Mouse (Mus musculus): Measurements from ENCODE around the gene Scgb1a1.
A peak's percentile ranks its signal among the peaks of the same experiment; 100 is the strongest.

Scgb1a1 gene

DNA sequence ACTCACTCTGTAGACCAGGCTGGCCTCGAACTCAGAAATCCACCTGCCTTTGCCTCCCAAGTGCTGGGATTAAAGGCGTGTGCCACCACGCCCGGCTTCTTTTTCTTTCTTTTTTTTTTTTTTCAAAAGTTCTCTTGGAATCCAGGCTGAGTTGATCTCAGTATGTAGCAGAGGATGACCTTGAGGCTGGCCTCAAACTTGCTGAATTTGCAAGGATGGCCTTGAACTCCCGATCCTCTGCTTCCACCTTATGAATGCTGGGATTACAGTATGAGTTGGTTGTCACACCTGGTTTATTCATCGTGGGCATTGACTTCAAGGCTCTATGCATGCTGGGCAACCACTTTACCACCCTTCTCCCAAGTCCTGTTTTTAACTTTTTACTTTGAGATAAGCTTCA lies 47.1 kb downstream of the Scgb1a1 start:
- no peak for DNase-seq

- DNase-seq = peak in 1 of 2 experiments; percentile 7
Observed at GRCm38 (mm10) chr19:9039928-9040327, 47.8 kb downstream of the Scgb1a1 start.

GRCm38 (mm10) chr19:9039266-9039665 lies 48.5 kb downstream of the Scgb1a1 start:
- DNase-seq = no peak

- peak in 1 of 2 experiments; percentile 15 for DNase-seq
Observed at GRCm38 (mm10) chr19:9038136-9038535, 49.6 kb downstream of the Scgb1a1 start.

- DNase-seq = no peak
Observed at GRCm38 (mm10) chr19:9035101-9035500, 52.7 kb downstream of the Scgb1a1 start.

- DNase-seq = no peak
Observed at GRCm38 (mm10) chr19:9034480-9034879, 53.3 kb downstream of the Scgb1a1 start.

Data from B cell, adult 2 months (primary cell).